Mouse (Mus musculus): ENCODE data around the gene Cmbl. TPM values are rescaled to one million over a fixed set of nuclear protein-coding genes. Genes with fewer than 3 reads are reported as not detected.

The Cmbl gene
- total RNA-seq, 1 experiment from 2014 or later = not detected

GRCm38 (mm10) chr15:31539643-31540512 is 25.3 kb upstream of the Cmbl start:
- no peak for ATAC-seq (ENCODE audit: extremely low read depth, insufficient number of reproducible peaks, low FRiP score, poor library complexity, severe bottlenecking)

GRCm38 (mm10) chr15:31540513-31540802 is 24.7 kb upstream of the Cmbl start:
- ATAC-seq (ENCODE audit: extremely low read depth, insufficient number of reproducible peaks, low FRiP score, poor library complexity, severe bottlenecking) = no peak

- no peak for ATAC-seq (ENCODE audit: extremely low read depth, insufficient number of reproducible peaks, low FRiP score, poor library complexity, severe bottlenecking)
These were observed 22.9 kb upstream of the Cmbl start for GRCm38 (mm10) chr15:31542013-31542958.

- ATAC-seq (ENCODE audit: extremely low read depth, insufficient number of reproducible peaks, low FRiP score, poor library complexity, severe bottlenecking) = no peak
These were observed 21.9 kb upstream of the Cmbl start for GRCm38 (mm10) chr15:31543246-31543645.

- ATAC-seq (ENCODE audit: extremely low read depth, insufficient number of reproducible peaks, low FRiP score, poor library complexity, severe bottlenecking) = no peak
These were observed 20.1 kb upstream of the Cmbl start for GRCm38 (mm10) chr15:31545058-31545457.

GRCm38 (mm10) chr15:31546291-31546690 is 18.9 kb upstream of the Cmbl start:
- ATAC-seq (ENCODE audit: extremely low read depth, insufficient number of reproducible peaks, low FRiP score, poor library complexity, severe bottlenecking) = no peak

GRCm38 (mm10) chr15:31547421-31547820 is 17.8 kb upstream of the Cmbl start:
- no peak for ATAC-seq (ENCODE audit: extremely low read depth, insufficient number of reproducible peaks, low FRiP score, poor library complexity, severe bottlenecking)

GRCm38 (mm10) chr15:31550381-31550780 is 14.8 kb upstream of the Cmbl start:
- no peak for ATAC-seq (ENCODE audit: extremely low read depth, insufficient number of reproducible peaks, low FRiP score, poor library complexity, severe bottlenecking)

GRCm38 (mm10) chr15:31554855-31555254 is 10.3 kb upstream of the Cmbl start:
- ATAC-seq (ENCODE audit: extremely low read depth, insufficient number of reproducible peaks, low FRiP score, poor library complexity, severe bottlenecking) = no peak

- no peak for ATAC-seq (ENCODE audit: extremely low read depth, insufficient number of reproducible peaks, low FRiP score, poor library complexity, severe bottlenecking)
These were observed 3.8 kb upstream of the Cmbl start for GRCm38 (mm10) chr15:31561390-31561789.

- ATAC-seq (ENCODE audit: extremely low read depth, insufficient number of reproducible peaks, low FRiP score, poor library complexity, severe bottlenecking) = no peak
These were observed 3.2 kb upstream of the Cmbl start for GRCm38 (mm10) chr15:31561976-31562375.

- no peak for ATAC-seq (ENCODE audit: extremely low read depth, insufficient number of reproducible peaks, low FRiP score, poor library complexity, severe bottlenecking)
These were observed 2.3 kb upstream of the Cmbl start for GRCm38 (mm10) chr15:31562847-31563246.

- no peak for ATAC-seq (ENCODE audit: extremely low read depth, insufficient number of reproducible peaks, low FRiP score, poor library complexity, severe bottlenecking)
These were observed 1.3 kb upstream of the Cmbl start for GRCm38 (mm10) chr15:31563577-31564546.

- no peak for ATAC-seq (ENCODE audit: extremely low read depth, insufficient number of reproducible peaks, low FRiP score, poor library complexity, severe bottlenecking)
These were observed 597 bp downstream of the Cmbl start for GRCm38 (mm10) chr15:31565786-31566185.

- no peak for ATAC-seq (ENCODE audit: extremely low read depth, insufficient number of reproducible peaks, low FRiP score, poor library complexity, severe bottlenecking)
These were observed 2.2 kb downstream of the Cmbl start for GRCm38 (mm10) chr15:31567431-31567830.

GRCm38 (mm10) chr15:31568581-31568996 is 3.4 kb downstream of the Cmbl start:
- no peak for ATAC-seq (ENCODE audit: extremely low read depth, insufficient number of reproducible peaks, low FRiP score, poor library complexity, severe bottlenecking)

- ATAC-seq (ENCODE audit: extremely low read depth, insufficient number of reproducible peaks, low FRiP score, poor library complexity, severe bottlenecking) = no peak
These were observed 4.3 kb downstream of the Cmbl start for GRCm38 (mm10) chr15:31569325-31570022.

- no peak for ATAC-seq (ENCODE audit: extremely low read depth, insufficient number of reproducible peaks, low FRiP score, poor library complexity, severe bottlenecking)
These were observed 5.8 kb downstream of the Cmbl start for GRCm38 (mm10) chr15:31570959-31571358.
